Mouse (Mus musculus): ENCODE measurements around the gene Zfp609. TPM values are rescaled to one million over a fixed set of nuclear protein-coding genes. Genes with fewer than 3 reads are reported as not detected.

Gene Zfp609
- polyA plus RNA-seq, 1 experiment from 2014 or later = 5.0 TPM

GRCm38 (mm10) chr9:65795651-65796050 is 31.7 kb downstream of the Zfp609 start:
- 79% methylated on average over 2 of the region's 2 CpGs for WGBS
- Histone ChIP-seq H3K9ac (ENCODE audit: low read depth, low read length) (no peak overlapping the region), H3K27me3 (replicated peaks; ENCODE audit: control insufficient read depth, insufficient read depth, low read length) (no peaks in the 10 kb centered on the region), H3K27ac (ENCODE audit: low read depth, low read length) (no peak overlapping the region), H3K4me2 (ENCODE audit: low read length) (no peak overlapping the region), H3K4me1 (ENCODE audit: control insufficient read depth, insufficient read depth, low read depth, low read length) (peaks cover 27% of the 10 kb centered on the region), H3K9me3 (ENCODE audit: control insufficient read depth, low read length) (no peaks in the 10 kb centered on the region), H3K4me3 (ENCODE audit: low read length) (no peak overlapping the region), H3K36me3 (ENCODE audit: control insufficient read depth, insufficient read depth, low read length) (no peaks in the 10 kb centered on the region; the same call in 1 of the 2 replicates)
- no peak for ATAC-seq

- Histone ChIP-seq H3K27ac (ENCODE audit: low read depth, low read length) (no peak overlapping the region), H3K36me3 (ENCODE audit: control insufficient read depth, insufficient read depth, low read length) (no peaks in the 10 kb centered on the region; the same call in 1 of the 2 replicates), H3K4me2 (ENCODE audit: low read length) (no peak overlapping the region), H3K4me3 (ENCODE audit: low read length) (no peak overlapping the region), H3K4me1 (ENCODE audit: control insufficient read depth, insufficient read depth, low read depth, low read length) (peaks cover 25% of the 10 kb centered on the region), H3K9ac (ENCODE audit: low read depth, low read length) (no peak overlapping the region), H3K9me3 (ENCODE audit: control insufficient read depth, low read length) (no peaks in the 10 kb centered on the region), H3K27me3 (replicated peaks; ENCODE audit: control insufficient read depth, insufficient read depth, low read length) (no peaks in the 10 kb centered on the region)
- WGBS = 54% methylated on average over 7 of the region's 7 CpGs
- ATAC-seq = no peak
Observed at GRCm38 (mm10) chr9:65794313-65794712, 33.1 kb downstream of the Zfp609 start.

- Histone ChIP-seq H3K4me2 (ENCODE audit: low read length) (no peak overlapping the region), H3K4me1 (ENCODE audit: control insufficient read depth, insufficient read depth, low read depth, low read length) (peaks cover 25% of the 10 kb centered on the region), H3K9ac (ENCODE audit: low read depth, low read length) (no peak overlapping the region), H3K36me3 (ENCODE audit: control insufficient read depth, insufficient read depth, low read length) (no peaks in the 10 kb centered on the region; the same call in 1 of the 2 replicates), H3K4me3 (ENCODE audit: low read length) (no peak overlapping the region), H3K9me3 (ENCODE audit: control insufficient read depth, low read length) (no peaks in the 10 kb centered on the region), H3K27ac (ENCODE audit: low read depth, low read length) (0 out of 2 replicates have a peak overlapping the region, but pooled peaks have one; percentile 5), H3K27me3 (replicated peaks; ENCODE audit: control insufficient read depth, insufficient read depth, low read length) (no peaks in the 10 kb centered on the region)
- ATAC-seq = 0 out of 2 replicates have a peak, but pooled peaks have one; percentile 62
- WGBS = 71% methylated on average over 3 of the region's 3 CpGs
Observed at GRCm38 (mm10) chr9:65793506-65793905, 33.9 kb downstream of the Zfp609 start.

GRCm38 (mm10) chr9:65793086-65793485 is 34.3 kb downstream of the Zfp609 start:
- no peak overlapping the region for H3K9ac ChIP-seq (ENCODE audit: low read depth, low read length)
- H3K4me3 ChIP-seq (ENCODE audit: low read length) = no peak overlapping the region
- H3K36me3 ChIP-seq (ENCODE audit: control insufficient read depth, insufficient read depth, low read length) = no peaks in the 10 kb centered on the region; the same call in 1 of the 2 replicates
- no peaks in the 10 kb centered on the region for H3K27me3 ChIP-seq (replicated peaks; ENCODE audit: control insufficient read depth, insufficient read depth, low read length)
- no peak overlapping the region for H3K4me2 ChIP-seq (ENCODE audit: low read length)
- peaks cover 25% of the 10 kb centered on the region for H3K4me1 ChIP-seq (ENCODE audit: control insufficient read depth, insufficient read depth, low read depth, low read length)
- WGBS = 32% methylated on average over 3 of the region's 3 CpGs
- H3K27ac ChIP-seq (ENCODE audit: low read depth, low read length) = no peak overlapping the region
- no peak for ATAC-seq
- no peaks in the 10 kb centered on the region for H3K9me3 ChIP-seq (ENCODE audit: control insufficient read depth, low read length)

GRCm38 (mm10) chr9:65791846-65792245 is 35.5 kb downstream of the Zfp609 start:
- Histone ChIP-seq H3K27me3 (replicated peaks; ENCODE audit: control insufficient read depth, insufficient read depth, low read length) (no peaks in the 10 kb centered on the region), H3K9ac (ENCODE audit: low read depth, low read length) (no peak overlapping the region), H3K4me1 (ENCODE audit: control insufficient read depth, insufficient read depth, low read depth, low read length) (peaks cover 35% of the 10 kb centered on the region)

GRCm38 (mm10) chr9:65791106-65791505 is 36.3 kb downstream of the Zfp609 start:
- 62% methylated on average over 4 of the region's 4 CpGs for WGBS
- no peaks in the 10 kb centered on the region for H3K9me3 ChIP-seq (ENCODE audit: control insufficient read depth, low read length)

More at GRCm38 (mm10) chr9:65791846-65792245, 35.5 kb downstream of the Zfp609 start:
- no peak for ATAC-seq
- no peak overlapping the region for H3K27ac ChIP-seq (ENCODE audit: low read depth, low read length)
- no peaks in the 10 kb centered on the region; the same call in 1 of the 2 replicates for H3K36me3 ChIP-seq (ENCODE audit: control insufficient read depth, insufficient read depth, low read length)
- H3K4me3 ChIP-seq (ENCODE audit: low read length) = no peak overlapping the region
- H3K9me3 ChIP-seq (ENCODE audit: control insufficient read depth, low read length) = no peaks in the 10 kb centered on the region
- no peak overlapping the region for H3K4me2 ChIP-seq (ENCODE audit: low read length)

GRCm38 (mm10) chr9:65789788-65790187 is 37.6 kb downstream of the Zfp609 start:
- Histone ChIP-seq H3K9me3 (ENCODE audit: control insufficient read depth, low read length) (no peaks in the 10 kb centered on the region), H3K4me1 (ENCODE audit: control insufficient read depth, insufficient read depth, low read depth, low read length) (peaks cover 40% of the 10 kb centered on the region), H3K27ac (ENCODE audit: low read depth, low read length) (no peak overlapping the region), H3K4me2 (ENCODE audit: low read length) (no peak overlapping the region), H3K4me3 (ENCODE audit: low read length) (no peak overlapping the region), H3K27me3 (replicated peaks; ENCODE audit: control insufficient read depth, insufficient read depth, low read length) (no peaks in the 10 kb centered on the region), H3K36me3 (ENCODE audit: control insufficient read depth, insufficient read depth, low read length) (no peaks in the 10 kb centered on the region; the same call in 1 of the 2 replicates), H3K9ac (ENCODE audit: low read depth, low read length) (no peak overlapping the region)
- ATAC-seq = no peak
- WGBS = 97% methylated on average over 3 of the region's 3 CpGs

More at GRCm38 (mm10) chr9:65791106-65791505, 36.3 kb downstream of the Zfp609 start:
- no peak overlapping the region for H3K27ac ChIP-seq (ENCODE audit: low read depth, low read length)
- H3K27me3 ChIP-seq (replicated peaks; ENCODE audit: control insufficient read depth, insufficient read depth, low read length) = no peaks in the 10 kb centered on the region
- H3K4me1 ChIP-seq (ENCODE audit: control insufficient read depth, insufficient read depth, low read depth, low read length) = peaks cover 40% of the 10 kb centered on the region
- no peak overlapping the region for H3K9ac ChIP-seq (ENCODE audit: low read depth, low read length)
- H3K36me3 ChIP-seq (ENCODE audit: control insufficient read depth, insufficient read depth, low read length) = no peaks in the 10 kb centered on the region; the same call in 1 of the 2 replicates
- H3K4me3 ChIP-seq (ENCODE audit: low read length) = no peak overlapping the region
- no peak overlapping the region for H3K4me2 ChIP-seq (ENCODE audit: low read length)
- ATAC-seq = no peak

- Histone ChIP-seq H3K4me3 (ENCODE audit: low read length) (no peak overlapping the region), H3K4me1 (ENCODE audit: control insufficient read depth, insufficient read depth, low read depth, low read length) (peaks cover 40% of the 10 kb centered on the region), H3K9me3 (ENCODE audit: control insufficient read depth, low read length) (no peaks in the 10 kb centered on the region), H3K36me3 (ENCODE audit: control insufficient read depth, insufficient read depth, low read length) (no peaks in the 10 kb centered on the region), H3K4me2 (ENCODE audit: low read length) (no peak overlapping the region), H3K27me3 (replicated peaks; ENCODE audit: control insufficient read depth, insufficient read depth, low read length) (no peaks in the 10 kb centered on the region), H3K27ac (ENCODE audit: low read depth, low read length) (no peak overlapping the region), H3K9ac (ENCODE audit: low read depth, low read length) (no peak overlapping the region)
- no peak for ATAC-seq
- WGBS = 70% methylated on average over 4 of the region's 4 CpGs
Observed at GRCm38 (mm10) chr9:65788556-65788955, 38.8 kb downstream of the Zfp609 start.

- peak; percentile 46; the same call in 1 of the 2 replicates for ATAC-seq
- no peak overlapping the region for H3K9ac ChIP-seq (ENCODE audit: low read depth, low read length)
- H3K27ac ChIP-seq (ENCODE audit: low read depth, low read length) = peak overlapping the region; percentile 68
- no peaks in the 10 kb centered on the region for H3K36me3 ChIP-seq (ENCODE audit: control insufficient read depth, insufficient read depth, low read length)
- peaks cover 38% of the 10 kb centered on the region for H3K4me1 ChIP-seq (ENCODE audit: control insufficient read depth, insufficient read depth, low read depth, low read length)
- no peaks in the 10 kb centered on the region for H3K27me3 ChIP-seq (replicated peaks; ENCODE audit: control insufficient read depth, insufficient read depth, low read length)
- no peak overlapping the region for H3K4me3 ChIP-seq (ENCODE audit: low read length)
- H3K4me2 ChIP-seq (ENCODE audit: low read length) = no peak overlapping the region
- 52% methylated on average over 4 of the region's 4 CpGs for WGBS
- no peaks in the 10 kb centered on the region for H3K9me3 ChIP-seq (ENCODE audit: control insufficient read depth, low read length)
Observed at GRCm38 (mm10) chr9:65787829-65788344, 39.5 kb downstream of the Zfp609 start.

Measured in hindbrain, embryonic 16.5 days (tissue).